In the genomic region with DNA sequence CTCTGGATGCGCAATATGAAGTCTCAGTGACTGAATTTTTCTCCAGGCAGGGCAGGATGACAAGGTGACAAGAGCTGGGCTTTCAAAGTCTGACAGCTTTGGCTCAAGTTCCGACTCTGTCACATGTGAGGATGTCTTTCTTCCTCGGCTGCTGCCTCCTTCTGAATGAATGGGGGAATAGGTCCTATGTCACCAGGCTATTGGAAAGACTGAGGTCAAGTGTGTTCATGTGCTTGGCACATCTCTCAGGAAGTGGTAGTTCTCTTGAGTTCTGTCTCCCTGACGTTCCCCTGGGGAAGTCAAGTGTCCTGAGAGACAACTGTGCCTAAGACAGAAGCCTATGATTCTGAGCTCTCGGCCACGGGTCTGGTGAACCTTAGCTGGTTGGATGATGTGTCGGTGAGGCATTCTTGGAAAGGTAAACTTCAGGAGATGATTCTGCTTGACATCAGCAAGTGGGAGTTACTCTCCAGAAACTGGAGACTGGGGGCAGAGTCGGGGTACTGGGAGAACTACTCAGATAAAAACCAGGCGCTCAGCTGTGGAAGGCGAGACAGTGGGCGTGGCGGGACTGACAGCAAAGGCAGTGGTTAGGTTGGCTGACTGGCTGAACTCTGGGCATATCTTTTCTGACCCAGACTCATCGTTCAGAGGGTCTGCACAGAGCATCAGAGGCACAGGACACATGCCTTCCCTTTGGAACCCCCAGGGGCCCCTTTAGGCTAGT, we compare ENCODE assay signal across 13 mouse cellular contexts.
A peak's percentile ranks its signal among the peaks of the same experiment; 100 is the strongest.
DNase-seq lines count a peak whose midpoint lies in the region; ATAC-seq and TF ChIP-seq lines count a peak whose summit lies in the region.
"Had no signal": no experiment of that assay in that cellular context is flagged by ENCODE, and none has a peak within 500 bp of the region (broad histone marks: within the 10 kb centered on the region; RNA-seq: fewer than 3 reads in every experiment).

No protein-coding gene starts in this region.

- TF ChIP-seq CTCF in lung, embryonic 14.5 days (IDR thresholded peaks at IDR 0.05; ENCODE audit: low read depth): no peak

- no peak for DNase-seq in heart, postnatal 10 days
- DNase-seq in lung, embryonic 14.5 days: peak; percentile 39
- DNase-seq in lung, postnatal 25 days (ENCODE audit: low spot score): no peak
- DNase-seq: cerebellum, adult 9-11 months; gastrocnemius, postnatal 36 days; thymus, postnatal 25 days had no signal

- no peak overlapping the region for H3K9ac ChIP-seq in heart, embryonic 15.5 days
- H3K9ac ChIP-seq in lung, embryonic 14.5 days: no peak overlapping the region
- H3K9ac ChIP-seq: forebrain, embryonic 13.5 days; hindbrain, embryonic 15.5 days had no signal

- no peaks in the 10 kb centered on the region for H3K9me3 ChIP-seq in heart, embryonic 15.5 days (replicated peaks)
- no peaks in the 10 kb centered on the region for H3K9me3 ChIP-seq in lung, embryonic 14.5 days (ENCODE audit: low read depth, low read length)
- H3K9me3 ChIP-seq: forebrain, embryonic 13.5 days; hindbrain, embryonic 15.5 days had no signal

- no peak overlapping the region; the same call in 1 of the 2 replicates for H3K27ac ChIP-seq in heart, embryonic 15.5 days
- H3K27ac ChIP-seq in lung, embryonic 14.5 days (ENCODE audit: low read depth): no peak overlapping the region
- H3K27ac ChIP-seq: forebrain, embryonic 13.5 days; hindbrain, embryonic 15.5 days; macrophage had no signal

- 34% methylated on average over 13 of the region's 13 CpGs for WGBS in heart, embryonic 15.5 days
- WGBS in lung, embryonic 14.5 days: 47% methylated on average over 13 of the region's 13 CpGs

- no peak for ATAC-seq in heart, embryonic 15.5 days (replicated peaks; ENCODE audit: insufficient number of reproducible peaks, insufficient read depth, low FRiP score, low read depth)
- peak; percentile 28; the same call in 1 of the 2 replicates for ATAC-seq in lung, embryonic 14.5 days (ENCODE audit: insufficient read depth)
- peak; percentile 49 for ATAC-seq in granulocyte monocyte progenitor cell, adult 5-6 weeks (replicated peaks; ENCODE audit: poor library complexity, severe bottlenecking)
- peak; percentile 52 for ATAC-seq in megakaryocyte progenitor cell, adult 5-6 weeks (replicated peaks; ENCODE audit: poor library complexity)
- ATAC-seq in erythroblast, adult 5-6 weeks (replicated peaks; ENCODE audit: low FRiP score, poor library complexity, severe bottlenecking): no peak

- peak overlapping the region; percentile 24; the same call in 1 of the 2 replicates for H3K4me2 ChIP-seq in heart, embryonic 15.5 days
- H3K4me2 ChIP-seq in lung, embryonic 14.5 days: no peak overlapping the region
- H3K4me2 ChIP-seq: forebrain, embryonic 13.5 days; hindbrain, embryonic 15.5 days had no signal

- peaks cover 38% of the 10 kb centered on the region for H3K4me1 ChIP-seq in heart, embryonic 15.5 days (replicated peaks)
- peaks cover 16% of the 10 kb centered on the region; the same call in 1 of the 2 replicates for H3K4me1 ChIP-seq in lung, embryonic 14.5 days (ENCODE audit: insufficient read depth)

- no peak overlapping the region for H3K4me3 ChIP-seq in heart, embryonic 15.5 days
- no peak overlapping the region for H3K4me3 ChIP-seq in lung, embryonic 14.5 days (ENCODE audit: low read depth, low read length)
- H3K4me3 ChIP-seq: forebrain, embryonic 13.5 days; hindbrain, embryonic 15.5 days had no signal

- H3K27me3 ChIP-seq in heart, embryonic 15.5 days: no peaks in the 10 kb centered on the region
- H3K27me3 ChIP-seq in lung, embryonic 14.5 days (ENCODE audit: insufficient read depth, low read length): no peaks in the 10 kb centered on the region
- H3K27me3 ChIP-seq: forebrain, embryonic 13.5 days; hindbrain, embryonic 15.5 days had no signal

- H3K36me3 ChIP-seq in heart, embryonic 15.5 days: no peaks in the 10 kb centered on the region
- H3K36me3 ChIP-seq in lung, embryonic 14.5 days (ENCODE audit: insufficient read depth): no peaks in the 10 kb centered on the region
- H3K36me3 ChIP-seq: hindbrain, embryonic 15.5 days had no signal

- intact Hi-C loops in heart, postnatal 10 days (cut with DNase I): no loop called here

Comparison
In these comparisons a context has a peak if more than half of its experiments do, and no peak if none do; other contexts are left out.
1. ATAC-seq: peak in lung, embryonic 14.5 days (single experiment), granulocyte monocyte progenitor cell, adult 5-6 weeks (single experiment) and megakaryocyte progenitor cell, adult 5-6 weeks (single experiment); none in heart, embryonic 15.5 days (single experiment) and erythroblast, adult 5-6 weeks (single experiment).